Mouse (Mus musculus) liver (tissue): ENCODE results near the gene Prss12.
"Not testable (repeated sequence)": the region's sequence is repeated elsewhere in the genome, so short reads cannot be mapped to it uniquely, and the experiment has no call there.

Experiments used
- DNase-seq: peaks from one replicate; pipeline ENCODE4 v3.0.0-alpha.2; 2020; ENCODE audit warnings: mixed read lengths

The Prss12 gene

GRCm38 (mm10) chr3:123481266-123481665 lies 34.6 kb downstream of the Prss12 start:
- no peak for DNase-seq

- no peak for DNase-seq
These were observed 45.1 kb downstream of the Prss12 start for GRCm38 (mm10) chr3:123491814-123492213.

- DNase-seq: no peak
These were observed 46.5 kb downstream of the Prss12 start for GRCm38 (mm10) chr3:123493163-123493562.

- DNase-seq: no peak
These were observed 48.4 kb downstream of the Prss12 start for GRCm38 (mm10) chr3:123495088-123495487.

GRCm38 (mm10) chr3:123498787-123499186 lies 52.1 kb downstream of the Prss12 start:
- DNase-seq: no peak

- DNase-seq: not testable (repeated sequence)
These were observed 55.1 kb downstream of the Prss12 start for GRCm38 (mm10) chr3:123501798-123502197.

GRCm38 (mm10) chr3:123503943-123504342 lies 57.2 kb downstream of the Prss12 start:
- DNase-seq: no peak

- DNase-seq: no peak
These were observed 58.1 kb downstream of the Prss12 start for GRCm38 (mm10) chr3:123504783-123505182.

- DNase-seq: peak; percentile 33
These were observed 59.3 kb downstream of the Prss12 start for GRCm38 (mm10) chr3:123505778-123506667.

- DNase-seq: no peak
These were observed 60.3 kb downstream of the Prss12 start for GRCm38 (mm10) chr3:123506699-123507662.

- no peak for DNase-seq
These were observed 60.9 kb downstream of the Prss12 start for GRCm38 (mm10) chr3:123507663-123508055.

- DNase-seq: peak; percentile 99
These were observed 61.5 kb downstream of the Prss12 start for GRCm38 (mm10) chr3:123508056-123508674.

GRCm38 (mm10) chr3:123508675-123509376 lies 62.1 kb downstream of the Prss12 start:
- no peak for DNase-seq

- DNase-seq: no peak
These were observed 65.1 kb downstream of the Prss12 start for GRCm38 (mm10) chr3:123511818-123512217.

- DNase-seq: no peak
These were observed 68.2 kb downstream of the Prss12 start for GRCm38 (mm10) chr3:123514886-123515285.

GRCm38 (mm10) chr3:123515600-123516359 lies 69.1 kb downstream of the Prss12 start:
- DNase-seq: no peak

- DNase-seq: no peak
These were observed 70.1 kb downstream of the Prss12 start for GRCm38 (mm10) chr3:123516784-123517183.

GRCm38 (mm10) chr3:123526313-123527067 lies 79.8 kb downstream of the Prss12 start:
- no peak for DNase-seq

GRCm38 (mm10) chr3:123527806-123528507 lies 81.2 kb downstream of the Prss12 start:
- no peak for DNase-seq

GRCm38 (mm10) chr3:123531124-123531523 lies 84.4 kb downstream of the Prss12 start:
- DNase-seq: no peak
